Mouse (Mus musculus): ENCODE results near the gene Gpr37l1.

Gene Gpr37l1

DNA sequence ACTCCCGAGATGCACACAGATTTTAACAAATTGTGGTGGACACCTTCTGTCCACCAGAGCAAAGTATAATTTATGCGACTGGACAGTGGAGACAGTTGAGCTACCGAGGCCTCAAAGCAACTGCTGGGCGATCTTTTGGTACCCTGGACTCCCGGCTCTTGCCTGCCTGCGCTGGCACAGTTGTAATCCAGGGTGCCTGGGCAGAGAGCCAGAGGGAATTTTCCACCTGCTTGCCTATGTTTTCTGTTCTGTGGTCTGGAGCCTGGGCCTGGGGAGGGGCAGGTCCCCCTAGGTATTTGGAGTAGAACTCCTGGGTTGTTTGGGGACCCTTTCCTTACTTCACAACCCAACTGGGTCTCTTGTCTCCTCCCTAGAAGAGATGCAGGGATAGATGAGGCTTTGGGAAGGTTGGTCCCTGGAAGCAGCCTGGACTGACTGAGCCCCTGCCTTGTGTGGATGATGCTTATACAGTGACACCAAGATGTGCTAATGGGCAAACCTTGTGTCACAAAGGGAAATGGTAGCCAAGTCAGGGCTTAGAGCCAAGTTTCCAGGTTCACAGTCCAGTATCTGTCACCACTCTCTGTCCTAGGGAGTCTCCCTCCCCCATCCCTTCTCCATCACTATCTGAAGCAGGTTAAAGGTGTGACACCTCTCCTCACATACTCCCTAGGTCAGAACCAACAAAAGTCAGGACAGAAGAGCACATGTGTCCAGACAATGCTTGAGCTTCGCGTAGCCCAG is 14.6 kb upstream of the Gpr37l1 start:
- DNase-seq (ENCODE audit: low spot score), result no peak

DNA sequence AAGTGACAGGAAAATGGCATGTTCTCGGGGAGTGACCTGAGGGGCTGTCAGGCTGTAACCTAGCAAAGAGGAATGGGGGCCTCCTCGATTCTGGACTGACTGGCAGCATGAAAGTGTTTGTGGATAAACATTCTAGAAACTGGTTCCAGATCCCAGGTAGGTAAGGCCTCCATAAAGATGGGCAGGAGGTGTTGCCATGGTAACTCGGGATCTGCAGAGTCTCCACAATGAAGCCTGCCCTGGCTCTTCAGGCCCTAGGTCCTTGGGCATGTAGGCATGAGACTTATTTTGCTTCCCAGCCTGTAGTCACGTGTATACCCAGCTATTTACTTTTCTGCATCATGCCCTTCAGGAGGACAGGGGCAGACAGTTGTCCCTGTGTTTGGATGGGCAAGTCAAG is 13.8 kb upstream of the Gpr37l1 start:
- DNase-seq (ENCODE audit: low spot score), result no peak

DNA sequence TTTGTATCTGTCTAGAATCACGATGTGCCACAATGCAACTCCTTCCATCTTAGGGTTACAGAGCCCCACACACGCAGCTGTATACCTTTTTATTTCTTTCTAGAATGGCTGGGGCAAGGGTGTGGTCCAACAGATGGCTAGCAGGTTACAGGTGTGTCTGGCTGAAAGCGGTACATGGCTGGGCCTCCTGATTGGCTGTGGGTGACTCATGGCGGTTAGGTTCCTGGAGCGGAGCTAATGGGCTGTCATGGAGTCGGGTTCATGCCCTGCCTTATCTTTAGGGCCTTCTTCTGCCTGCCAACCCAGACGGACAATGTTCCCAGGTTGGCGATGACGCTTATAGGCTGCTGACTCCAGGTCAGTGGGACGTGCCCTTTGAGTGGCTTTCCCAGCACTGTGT is 13.3 kb upstream of the Gpr37l1 start:
- DNase-seq (ENCODE audit: low spot score), result no peak

- no peak for DNase-seq (ENCODE audit: low spot score)
Measured at GRCm38 (mm10) chr1:135178863-135179262, 11.4 kb upstream of the Gpr37l1 start.

- no peak for DNase-seq (ENCODE audit: low spot score)
Measured at GRCm38 (mm10) chr1:135177724-135178123, 10.2 kb upstream of the Gpr37l1 start.

- no peak for DNase-seq (ENCODE audit: low spot score)
Measured at GRCm38 (mm10) chr1:135175176-135175575, 7.7 kb upstream of the Gpr37l1 start.

DNA sequence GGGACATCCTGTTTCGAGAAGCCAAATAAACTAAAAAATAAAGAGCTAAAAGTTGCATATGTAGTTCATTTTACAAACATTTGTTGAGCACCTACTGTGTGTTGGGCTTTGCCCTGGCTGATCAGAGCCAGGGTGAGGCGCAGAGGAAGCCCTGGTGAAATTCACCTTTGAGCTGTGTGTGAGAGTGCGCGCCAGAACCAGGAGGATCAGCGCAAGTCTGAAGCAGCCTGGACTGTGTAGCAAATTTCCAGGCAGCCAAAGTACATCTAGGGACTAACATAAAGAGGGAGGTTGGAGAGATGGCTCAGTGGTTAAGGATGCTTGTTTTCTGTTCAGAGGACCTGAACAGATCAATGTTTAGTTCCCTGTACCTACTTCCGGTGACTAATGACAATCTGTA is 5.8 kb upstream of the Gpr37l1 start:
- DNase-seq (ENCODE audit: low spot score), result no peak

DNA sequence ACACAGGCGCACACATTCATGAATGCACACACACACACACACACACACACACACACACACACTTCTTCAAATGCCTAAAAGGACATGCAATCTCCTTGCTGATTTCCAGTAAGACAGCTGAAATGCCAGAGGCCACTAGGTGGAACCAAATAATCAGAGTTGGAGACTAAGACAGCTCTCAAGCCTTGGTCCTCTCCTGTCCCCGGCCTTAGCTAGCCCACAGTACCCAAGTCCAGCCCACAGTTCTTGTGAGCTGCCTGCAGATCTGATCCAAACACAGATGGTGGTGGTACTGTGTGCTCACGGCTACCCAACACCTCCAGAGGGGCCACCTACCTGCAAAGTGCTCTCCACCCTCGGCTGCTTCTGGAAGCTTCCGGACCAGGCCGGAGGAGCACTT is 4.5 kb upstream of the Gpr37l1 start:
- peak; percentile 92 for DNase-seq (ENCODE audit: low spot score)

- DNase-seq (ENCODE audit: low spot score), result no peak
Measured at GRCm38 (mm10) chr1:135171202-135171601, 3.7 kb upstream of the Gpr37l1 start.

GRCm38 (mm10) chr1:135170299-135170698 is 2.8 kb upstream of the Gpr37l1 start:
- DNase-seq (ENCODE audit: low spot score), result no peak

GRCm38 (mm10) chr1:135169556-135170224 is 2.2 kb upstream of the Gpr37l1 start:
- DNase-seq (ENCODE audit: low spot score), result peak; percentile 59

DNA sequence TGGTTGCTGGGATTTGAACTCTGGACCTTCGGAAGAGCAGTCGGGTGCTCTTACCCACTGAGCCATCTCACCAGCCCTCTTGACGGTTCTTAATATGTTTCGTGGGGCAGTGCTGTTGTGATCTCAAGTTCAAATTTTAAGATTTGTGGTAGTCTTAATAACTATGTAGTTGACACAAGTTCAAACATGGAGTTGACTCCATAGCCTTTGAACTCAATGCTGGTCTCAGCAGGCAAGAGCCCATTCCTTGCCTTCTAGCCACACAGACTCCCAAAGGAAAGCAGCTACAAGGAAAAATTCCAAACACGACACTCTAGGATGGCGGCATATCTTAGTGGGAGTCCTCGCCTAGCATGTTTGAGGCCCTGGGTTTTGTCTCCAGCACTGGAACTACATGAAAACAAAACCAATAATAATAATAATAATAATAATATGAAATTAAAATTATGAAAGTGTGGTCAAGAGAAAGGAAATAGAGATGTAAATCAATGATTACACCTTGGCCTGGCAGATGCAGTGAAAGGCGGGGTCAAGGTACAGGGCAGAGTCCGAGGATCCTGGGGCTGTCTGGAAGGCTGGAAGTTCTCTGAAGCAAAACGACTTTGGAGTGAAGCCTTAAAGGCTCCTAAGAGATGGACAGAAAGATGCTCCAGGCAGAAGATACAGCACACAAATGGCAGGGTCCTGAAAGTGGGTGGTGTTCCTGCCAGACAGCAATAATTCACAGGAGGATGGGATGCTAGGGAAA is 1.1 kb upstream of the Gpr37l1 start:
- DNase-seq (ENCODE audit: low spot score), result no peak

GRCm38 (mm10) chr1:135162720-135163119 is 4.8 kb downstream of the Gpr37l1 start:
- no peak for DNase-seq (ENCODE audit: low spot score)

GRCm38 (mm10) chr1:135160411-135161050 is 7.0 kb downstream of the Gpr37l1 start:
- no peak for DNase-seq (ENCODE audit: low spot score)

DNA sequence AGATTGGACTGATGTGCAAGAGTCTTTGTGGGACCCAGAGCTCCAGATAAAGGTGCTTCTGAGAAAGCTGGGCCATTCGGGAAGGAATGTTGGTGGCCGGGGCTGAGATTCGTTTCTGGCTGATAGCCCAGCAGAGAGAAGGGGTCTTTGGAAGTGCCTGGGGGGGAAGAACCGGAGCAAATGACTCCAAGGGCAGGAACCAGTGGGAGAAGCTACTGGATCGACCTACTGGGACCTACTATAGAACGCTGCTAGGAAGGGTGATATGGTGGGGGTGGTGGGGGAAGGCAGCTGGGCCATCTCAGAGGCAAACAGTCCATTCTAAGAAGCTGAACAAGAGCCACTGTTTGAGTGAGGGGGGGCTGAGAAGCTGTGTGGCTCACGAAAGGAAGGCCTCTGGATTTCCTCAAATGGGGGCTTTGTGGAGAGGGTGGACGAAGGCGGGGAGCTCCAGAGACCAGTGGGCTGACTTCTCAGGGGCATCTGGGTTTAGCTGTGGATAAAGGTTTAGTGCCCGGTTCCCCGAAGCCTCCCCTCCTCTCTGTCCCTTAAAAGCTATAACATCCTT is 7.8 kb downstream of the Gpr37l1 start:
- DNase-seq (ENCODE audit: low spot score), result no peak

- no peak for DNase-seq (ENCODE audit: low spot score)
Measured at GRCm38 (mm10) chr1:135159074-135159473, 8.4 kb downstream of the Gpr37l1 start.

DNA sequence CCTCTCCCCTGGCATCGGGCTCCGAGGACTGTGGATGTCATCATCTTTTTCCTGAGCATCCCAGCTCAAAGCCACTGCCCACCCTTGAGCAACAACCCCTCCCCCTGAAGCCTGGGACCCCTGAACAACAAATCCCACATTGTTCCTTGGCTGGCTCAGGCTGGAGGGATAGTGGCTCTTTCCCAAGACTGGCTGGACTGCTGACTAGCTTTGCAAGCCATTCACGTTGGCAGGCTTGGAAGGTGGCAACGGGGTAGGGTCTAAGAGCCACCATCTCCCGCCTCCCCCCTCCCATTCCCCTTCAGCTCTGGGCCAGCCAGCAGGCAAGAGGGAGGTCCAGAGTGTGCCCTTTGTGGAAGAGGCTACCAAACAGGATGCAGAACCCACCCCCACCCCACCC is 8.8 kb downstream of the Gpr37l1 start:
- DNase-seq (ENCODE audit: low spot score), result no peak

- no peak for DNase-seq (ENCODE audit: low spot score)
Measured at GRCm38 (mm10) chr1:135156300-135156699, 11.2 kb downstream of the Gpr37l1 start.

- peak; percentile 80 for DNase-seq (ENCODE audit: low spot score)
Measured at GRCm38 (mm10) chr1:135154411-135154959, 13.0 kb downstream of the Gpr37l1 start.

DNA sequence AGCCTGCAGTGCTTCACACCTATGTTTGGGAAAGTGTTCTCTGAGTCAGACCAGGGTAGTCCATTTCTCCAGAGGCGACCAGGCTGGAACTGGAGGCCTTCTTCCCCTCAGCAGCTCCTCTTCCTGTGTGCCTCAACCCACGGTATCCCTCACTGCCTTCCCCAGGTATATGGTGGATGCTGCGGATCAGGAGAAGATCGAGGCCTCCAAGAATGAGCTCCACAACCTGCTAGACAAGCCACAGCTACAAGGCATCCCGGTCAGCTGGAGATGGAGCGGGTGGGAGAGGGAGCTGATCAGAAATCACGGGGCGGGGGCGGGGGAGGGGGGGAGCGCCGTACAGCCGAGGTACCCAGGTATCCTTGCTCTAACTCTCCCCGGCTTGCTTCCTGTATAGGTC is 13.5 kb downstream of the Gpr37l1 start:
- no peak for DNase-seq (ENCODE audit: low spot score)

GRCm38 (mm10) chr1:135148996-135149395 is 18.5 kb downstream of the Gpr37l1 start:
- no peak for DNase-seq (ENCODE audit: low spot score)

- no peak for DNase-seq (ENCODE audit: low spot score)
Measured at GRCm38 (mm10) chr1:135148476-135148875, 19.0 kb downstream of the Gpr37l1 start.
